Mouse (Mus musculus) spleen, embryonic (tissue): ENCODE measurements around the gene N4bp2l2.
"Not testable (repeated sequence)": the region's sequence is repeated elsewhere in the genome, so short reads cannot be mapped to it uniquely, and the experiment has no call there.

ENCODE experiments used
- CTCF ChIA-PET: fragments of 350-600 bp; sonication (Branson Sonifier 250); formaldehyde crosslinking; loops from one replicate; lab custom pipeline; 2022; lab: Charles Lee

Gene N4bp2l2

GRCm38 (mm10) chr5:150666133-150666739 lies at the start of gene N4bp2l2:
TSS of gene N4bp2l2 (minus strand) at chr5:150666183.
- CTCF ChIA-PET = interaction anchor here (0.6 to 0.7 kb wide), 3 partner anchors 17 to 72 kb away, joined by 3 read pairs; no protein-coding TSS in a partner anchor

GRCm38 (mm10) chr5:150713431-150713830 lies 47.4 kb upstream of the N4bp2l2 start:
- CTCF ChIA-PET = no interaction called here

GRCm38 (mm10) chr5:150711503-150711902 lies 45.5 kb upstream of the N4bp2l2 start:
- CTCF ChIA-PET = no interaction called here

DNA sequence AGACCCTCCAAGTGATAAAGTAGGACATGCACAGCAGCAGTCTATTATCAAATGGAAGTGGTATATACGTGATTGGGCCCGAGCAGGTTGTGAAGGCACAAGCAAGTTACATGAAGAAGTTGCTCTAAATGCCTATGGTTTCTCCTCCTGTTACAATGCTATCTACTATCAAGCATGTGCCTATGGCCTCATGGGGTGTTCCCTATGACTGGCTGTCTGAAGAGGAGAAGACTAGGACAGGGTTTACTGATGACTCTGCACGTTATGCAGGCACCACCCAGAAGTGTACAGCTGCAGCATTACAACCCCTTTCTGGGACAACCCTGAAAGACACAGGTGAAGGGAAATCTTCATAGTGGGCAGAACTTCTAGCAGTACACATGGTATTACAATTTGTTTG lies 41.2 kb upstream of the N4bp2l2 start:
- CTCF ChIA-PET = not testable (repeated sequence)

- CTCF ChIA-PET = interaction anchor here (0.6 kb wide), 1 partner anchor 33 kb away, joined by 9 read pairs; the partner anchor contains the start of gene Pds5b
Measured at GRCm38 (mm10) chr5:150706651-150707050, 40.7 kb upstream of the N4bp2l2 start.

GRCm38 (mm10) chr5:150702714-150703113 lies 36.7 kb upstream of the N4bp2l2 start:
- CTCF ChIA-PET = no interaction called here

- CTCF ChIA-PET = interaction anchor here (0.7 kb wide), 1 partner anchor 818 kb away, joined by 3 read pairs; no protein-coding TSS in a partner anchor
Measured at GRCm38 (mm10) chr5:150693277-150693676, 27.3 kb upstream of the N4bp2l2 start.

DNA sequence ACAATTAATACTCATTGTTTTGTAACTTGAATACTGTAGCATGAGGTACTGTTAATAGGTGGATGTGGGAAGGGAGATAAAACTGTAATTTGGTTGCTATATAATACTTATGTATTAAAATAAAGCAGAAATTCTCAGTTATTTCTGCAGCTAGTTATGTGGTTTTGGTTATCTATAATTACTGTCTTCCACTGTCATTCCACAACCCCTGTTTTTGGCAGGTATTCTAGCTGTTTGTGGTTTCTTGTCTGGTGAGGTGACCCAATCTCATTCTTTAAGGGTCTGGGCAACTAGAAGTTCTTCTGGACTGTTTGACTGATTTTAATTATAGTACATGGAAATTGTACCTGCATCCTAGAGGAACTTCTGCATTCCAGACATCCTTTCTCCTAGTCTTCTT lies 24.7 kb upstream of the N4bp2l2 start:
- CTCF ChIA-PET = no interaction called here

- CTCF ChIA-PET = interaction anchor here (0.7 to 0.9 kb wide), 2 partner anchors 17 to 43 kb away, joined by 3 read pairs; partner anchors contain the start of gene N4bp2l2
Measured at GRCm38 (mm10) chr5:150682862-150683261, 16.9 kb upstream of the N4bp2l2 start.

GRCm38 (mm10) chr5:150674866-150675265 lies 8.9 kb upstream of the N4bp2l2 start:
- CTCF ChIA-PET = no interaction called here

DNA sequence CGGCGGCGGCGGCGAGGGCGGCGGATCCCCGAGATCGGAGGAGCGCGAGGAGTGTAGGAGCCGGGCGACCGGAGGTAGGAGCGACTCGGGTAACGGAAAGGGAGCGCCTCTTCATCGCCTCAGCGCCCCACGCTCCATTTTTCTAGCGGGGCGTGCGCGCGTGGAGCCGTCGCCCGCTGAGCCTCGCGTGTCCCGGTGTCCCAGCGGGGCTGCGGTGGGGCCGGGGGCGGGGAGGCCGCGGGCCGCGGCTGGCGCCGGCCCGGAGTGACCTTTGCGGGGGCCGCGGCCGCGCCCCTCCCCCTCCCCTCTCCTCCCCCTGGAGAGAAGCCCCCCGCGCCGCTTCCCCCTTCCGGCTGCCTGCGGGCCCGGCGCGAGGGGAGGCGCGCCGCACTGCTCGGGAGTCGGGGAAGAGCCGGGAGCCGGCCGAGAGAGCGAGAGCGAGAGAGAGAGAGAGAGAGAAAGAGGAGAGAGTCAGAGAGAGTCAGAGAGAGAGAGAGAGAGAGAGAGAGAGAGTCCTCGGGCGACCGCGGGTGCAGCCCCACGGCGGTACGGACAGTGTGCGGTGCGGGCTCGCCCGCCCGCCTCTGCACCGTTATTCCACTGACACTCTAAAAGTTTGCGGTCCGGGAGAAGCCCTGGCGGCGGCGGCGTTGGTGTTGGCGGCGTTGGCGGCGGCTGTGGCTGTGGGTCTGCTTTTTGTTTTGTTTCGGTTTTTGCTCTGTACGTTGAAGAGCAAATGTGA lies 8.1 kb upstream of the N4bp2l2 start:
- CTCF ChIA-PET = interaction anchor here (0.8 kb wide), 1 partner anchor 154 kb away, joined by 3 read pairs; no protein-coding TSS in a partner anchor

- CTCF ChIA-PET = interaction anchor here (0.7 to 0.8 kb wide), 2 partner anchors 33 to 153 kb away, joined by 3 to 9 read pairs; no protein-coding TSS in a partner anchor
Measured at GRCm38 (mm10) chr5:150673153-150673835, 7.3 kb upstream of the N4bp2l2 start, which contains the start of gene Pds5b. TSS of gene Pds5b (plus strand) at chr5:150673739.

GRCm38 (mm10) chr5:150672343-150672742 lies 6.4 kb upstream of the N4bp2l2 start:
- CTCF ChIA-PET = no interaction called here

- CTCF ChIA-PET = no interaction called here
Measured at GRCm38 (mm10) chr5:150668731-150669130, 2.7 kb upstream of the N4bp2l2 start.

DNA sequence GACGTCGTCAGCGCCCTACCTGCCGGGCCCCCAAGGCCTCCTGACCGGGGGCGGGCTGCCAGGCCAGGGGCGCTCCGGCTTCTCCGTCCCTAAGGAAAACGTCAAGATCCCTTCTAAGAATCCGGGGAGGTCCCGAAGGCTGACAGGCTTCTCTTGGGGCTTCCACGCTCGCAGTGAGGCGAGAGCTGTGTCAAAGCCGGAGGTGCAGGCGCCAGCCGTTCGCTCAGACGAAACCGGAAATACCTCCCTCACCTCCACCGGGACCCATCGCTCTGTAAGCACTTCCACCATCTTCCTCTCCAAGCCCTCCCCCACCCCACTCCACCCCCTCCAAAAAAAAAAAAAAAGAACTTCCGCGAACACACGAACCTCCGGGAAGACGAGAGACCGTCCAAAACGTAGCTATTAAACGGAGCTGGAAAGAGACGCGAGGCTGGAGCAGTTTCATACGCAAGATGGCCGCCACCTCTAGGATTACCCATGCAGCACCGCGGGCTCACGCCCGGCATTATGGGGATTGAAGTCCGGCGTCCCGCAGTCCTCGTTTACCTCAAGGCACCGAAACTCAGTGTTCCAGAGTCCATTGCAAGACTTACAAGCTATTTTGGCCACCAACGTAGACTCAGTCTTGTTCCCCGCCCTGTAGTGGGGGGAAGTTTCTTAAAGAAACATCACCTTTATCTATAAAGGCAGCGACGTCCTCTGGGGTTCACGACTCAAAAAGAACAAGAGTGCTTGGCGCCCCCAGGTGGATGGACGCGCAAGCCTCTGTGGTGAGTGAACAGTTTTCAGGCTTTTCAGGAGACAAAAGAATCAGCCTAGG lies 640 bp downstream of the N4bp2l2 start:
- CTCF ChIA-PET = interaction anchor here (0.6 to 0.9 kb wide), 2 partner anchors 46 to 224 kb away, joined by 3 read pairs; no protein-coding TSS in a partner anchor

DNA sequence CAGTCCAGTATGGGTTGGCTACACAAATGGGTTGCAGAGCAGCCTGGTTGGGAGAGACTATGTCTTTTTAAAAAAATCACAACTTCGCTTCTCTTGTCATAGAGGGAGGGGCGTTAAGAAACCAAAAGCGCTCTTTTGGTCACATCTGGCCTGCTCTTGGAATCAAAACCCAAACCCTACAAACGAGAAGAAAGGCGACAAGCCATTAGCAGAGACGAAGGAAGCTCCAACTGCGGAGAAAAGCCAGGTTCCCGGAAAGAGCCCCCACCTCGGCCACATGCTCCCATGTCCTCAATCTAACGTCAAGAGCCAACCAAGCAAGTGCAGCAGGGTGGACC lies 1.2 kb downstream of the N4bp2l2 start:
- CTCF ChIA-PET = interaction anchor here (0.8 kb wide), 1 partner anchor 12 kb away, joined by 3 read pairs; no protein-coding TSS in a partner anchor

- CTCF ChIA-PET = interaction anchor here (0.8 kb wide), 1 partner anchor 11 kb away, joined by 3 read pairs; no protein-coding TSS in a partner anchor
Measured at GRCm38 (mm10) chr5:150663926-150664325, 2.1 kb downstream of the N4bp2l2 start.

GRCm38 (mm10) chr5:150660296-150660695 lies 5.7 kb downstream of the N4bp2l2 start:
- CTCF ChIA-PET = interaction anchor here (0.6 kb wide), 1 partner anchor 109 kb away, joined by 3 read pairs; no protein-coding TSS in a partner anchor

DNA sequence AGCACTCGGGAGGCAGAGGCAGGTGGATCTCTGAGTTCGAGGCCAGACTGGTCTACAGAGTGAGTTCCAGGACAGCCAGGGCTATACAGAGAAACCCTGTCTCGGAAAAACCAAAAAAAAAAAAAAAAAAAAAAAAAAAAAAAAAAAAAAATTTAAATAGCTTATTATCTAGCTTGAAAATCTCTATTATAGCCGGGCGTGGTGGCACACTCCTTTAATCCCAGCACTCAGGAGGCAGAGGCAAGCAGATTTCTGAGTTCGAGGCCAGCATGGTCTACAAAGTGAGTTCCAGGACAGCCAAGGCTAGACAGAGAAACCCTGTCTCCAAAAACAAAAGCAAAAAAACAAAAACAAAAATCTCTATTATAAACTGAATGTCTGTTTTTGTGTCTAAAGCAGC lies 6.6 kb downstream of the N4bp2l2 start:
- CTCF ChIA-PET = not testable (repeated sequence)

GRCm38 (mm10) chr5:150654548-150654947 lies 11.4 kb downstream of the N4bp2l2 start:
- CTCF ChIA-PET = interaction anchor here (0.7 to 0.8 kb wide), 2 partner anchors 95 to 385 kb away, joined by 4 to 7 read pairs; no protein-coding TSS in a partner anchor

- CTCF ChIA-PET = interaction anchor here (1.0 kb wide), 1 partner anchor 12 kb away, joined by 3 read pairs; no protein-coding TSS in a partner anchor
Measured at GRCm38 (mm10) chr5:150652578-150652977, 13.4 kb downstream of the N4bp2l2 start.
